Mouse (Mus musculus) E14TG2a.4 (cell line): ENCODE measurements around the gene Notch1.

Experiments
- CTCF ChIP-seq: conservative IDR thresholded peaks from 2 replicates; pipeline ENCODE4 v1.5.1; 2014; ENCODE audit warnings: low read length
- NANOG ChIP-seq: IDR thresholded peaks from 2 replicates; pipeline ENCODE4 v1.6.1; 2014; ENCODE audit warnings: borderline replicate concordance, low read length, mixed read lengths

GRCm38 (mm10) chr2:26541258-26541910, 24.9 kb upstream of the Notch1 start:
- TF ChIP-seq CTCF (no peak), NANOG (no peak)
